Mouse (Mus musculus): ENCODE data around the gene Cdhr1.

- no peak for TF ChIP-seq GATA1 (IDR thresholded peaks at IDR 0.05; ENCODE audit: borderline replicate concordance, low read length)
- no peak for TF ChIP-seq FLI1 (IDR thresholded peaks at IDR 0.05; ENCODE audit: low read length)
Observed at GRCm38 (mm10) chr14:37048914-37049410, 49.2 kb downstream of the Cdhr1 start, which contains the start of gene Rgr.
